Mouse (Mus musculus) lung, embryonic 14.5 days (tissue): ENCODE measurements around the gene Rab31. TPM values are rescaled to one million over a fixed set of nuclear protein-coding genes. Genes with fewer than 3 reads are reported as not detected.

Source experiments
- ATAC-seq: fragments of 200-750 bp; cut with Nextera tagmentation; 2 replicates; pipeline ENCODE4 v1.8.0; 2017; ENCODE audit warnings: mild to moderate bottlenecking, moderate TSS enrichment, moderate library complexity; ENCODE audit not compliant: insufficient read depth
- DNase-seq: peaks from one replicate; pipeline ENCODE4 v3.0.0-alpha.2; 2015
- H3K27ac ChIP-seq: fragments of 300-500 bp; sonication (generic); 2 replicates; pipeline ENCODE4 v1.5.1; 2014; ENCODE audit warnings: low read depth, mild to moderate bottlenecking, moderate library complexity
- H3K27me3 ChIP-seq: fragments of 300-500 bp; sonication (generic); 2 replicates; pipeline ENCODE4 v1.6.1; 2014; ENCODE audit warnings: low read length, control low read depth; ENCODE audit not compliant: insufficient read depth
- H3K36me3 ChIP-seq: fragments of 300-500 bp; sonication (generic); 2 replicates; pipeline ENCODE4 v1.6.1; 2014; ENCODE audit warnings: control low read depth; ENCODE audit not compliant: insufficient read depth
- H3K4me1 ChIP-seq: fragments of 300-500 bp; sonication (generic); 2 replicates; pipeline ENCODE4 v1.6.1; 2014; ENCODE audit warnings: antibody characterized with exemption, control low read depth; ENCODE audit not compliant: insufficient read depth
- H3K4me2 ChIP-seq: fragments of 300-500 bp; sonication (generic); 2 replicates; pipeline ENCODE4 v1.6.1; 2014; ENCODE audit warnings: mild to moderate bottlenecking
- H3K4me3 ChIP-seq: fragments of 300-500 bp; sonication (generic); 2 replicates; pipeline ENCODE4 v1.5.1; 2014; ENCODE audit warnings: low read depth, low read length
- H3K9ac ChIP-seq: fragments of 300-500 bp; sonication (generic); 2 replicates; pipeline ENCODE4 v1.6.1; 2014
- H3K9me3 ChIP-seq: fragments of 300-500 bp; sonication (generic); 2 replicates; pipeline ENCODE4 v1.6.1; 2016; ENCODE audit warnings: low read depth, low read length, control low read depth
- CTCF ChIP-seq: IDR thresholded peaks from 2 replicates; pipeline ENCODE4 v1.5.1; 2016; ENCODE audit warnings: antibody characterized with exemption, low read depth
- WGBS: fragments of 180-500 bp; shearing (Covaris S2); extraction: QIAGEN DNeasy Blood & Tissue Kit; methylation state at CpG from one replicate; pipeline ENCODE4 v1.1.7; 2014; 5-methylcytosine and 5-hydroxymethylcytosine counted together
- polyA plus RNA-seq: library from polyadenylated mRNA; unstranded; fragments of >200 nt; fragmentation: Nextera tagmentation; extraction: Ambion mirVana; gene quantifications from 2 replicates; pipeline ENCODE4 v1.2.1, GENCODE M21; 2014

The Rab31 gene
- polyA plus RNA-seq, 1 experiment from 2014 or later = 49.4 TPM

GRCm38 (mm10) chr17:65677742-65678141 lies 94.8 kb downstream of the Rab31 start:
- Histone ChIP-seq H3K4me3 (no peak overlapping the region), H3K4me2 (no peak overlapping the region), H3K27me3 (no peaks in the 10 kb centered on the region), H3K9me3 (no peaks in the 10 kb centered on the region), H3K27ac (no peak overlapping the region), H3K4me1 (no peaks in the 10 kb centered on the region), H3K36me3 (no peaks in the 10 kb centered on the region), H3K9ac (no peak overlapping the region)
- DNase-seq (peak; percentile 15), ATAC-seq (no peak)
- peak; percentile 37 for TF ChIP-seq CTCF
- 80% methylated on average over 1 of the region's 1 CpGs for WGBS

GRCm38 (mm10) chr17:65676536-65676935 lies 96.0 kb downstream of the Rab31 start:
- H3K4me3 ChIP-seq = no peak overlapping the region
- H3K4me1 ChIP-seq = no peaks in the 10 kb centered on the region
- no peaks in the 10 kb centered on the region for H3K36me3 ChIP-seq
- no peak overlapping the region for H3K27ac ChIP-seq
- H3K9me3 ChIP-seq = no peaks in the 10 kb centered on the region
- no peak for DNase-seq
- H3K9ac ChIP-seq = no peak overlapping the region
- no peak overlapping the region for H3K4me2 ChIP-seq
- TF ChIP-seq CTCF = no peak
- WGBS = 80% methylated on average over 8 of the region's 8 CpGs
- H3K27me3 ChIP-seq = no peaks in the 10 kb centered on the region
- ATAC-seq = no peak

- Histone ChIP-seq H3K27ac (no peak overlapping the region), H3K27me3 (no peaks in the 10 kb centered on the region), H3K9me3 (no peaks in the 10 kb centered on the region), H3K4me2 (no peak overlapping the region), H3K4me3 (no peak overlapping the region), H3K9ac (no peak overlapping the region), H3K36me3 (no peaks in the 10 kb centered on the region), H3K4me1 (no peaks in the 10 kb centered on the region)
- no peak for ATAC-seq
- no peak for TF ChIP-seq CTCF
- WGBS = 86% methylated on average over 3 of the region's 3 CpGs
- DNase-seq = no peak
Observed at GRCm38 (mm10) chr17:65675985-65676384, 96.6 kb downstream of the Rab31 start.

DNA sequence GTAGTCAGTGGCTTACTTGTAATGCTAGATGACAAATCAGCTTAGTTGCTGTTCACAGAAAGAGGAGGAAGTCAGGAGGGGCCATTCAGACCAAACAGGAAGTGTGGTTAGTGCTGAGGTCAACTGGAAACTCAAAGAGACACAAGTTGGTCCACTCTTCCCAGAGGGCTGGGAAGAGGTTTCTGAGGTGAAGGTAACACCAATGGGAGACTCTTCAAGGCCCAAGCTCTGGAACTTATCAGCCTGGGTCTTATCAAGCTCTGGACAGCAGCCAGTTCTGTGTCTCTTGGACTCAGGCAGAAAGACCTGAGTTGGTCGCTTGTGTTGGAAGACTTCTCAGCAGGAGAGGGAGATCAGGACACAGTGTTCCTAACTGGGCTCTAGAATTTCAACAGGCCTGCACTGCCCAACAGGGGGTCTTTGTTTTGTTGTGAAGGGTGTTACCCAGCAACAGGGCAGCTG lies 97.8 kb downstream of the Rab31 start:
- Histone ChIP-seq H3K27me3 (no peaks in the 10 kb centered on the region), H3K4me1 (no peaks in the 10 kb centered on the region), H3K36me3 (no peaks in the 10 kb centered on the region), H3K4me2 (no peak overlapping the region), H3K27ac (no peak overlapping the region), H3K4me3 (no peak overlapping the region), H3K9me3 (no peaks in the 10 kb centered on the region), H3K9ac (no peak overlapping the region)
- 65% methylated on average over 1 of the region's 1 CpGs for WGBS
- DNase-seq (peak; percentile 4), ATAC-seq (no peak)
- TF ChIP-seq CTCF = no peak

- no peak for ATAC-seq
- 87% methylated on average over 7 of the region's 7 CpGs for WGBS
- no peaks in the 10 kb centered on the region for H3K36me3 ChIP-seq
- no peaks in the 10 kb centered on the region for H3K4me1 ChIP-seq
- no peak for DNase-seq
- no peak overlapping the region for H3K4me3 ChIP-seq
- H3K27ac ChIP-seq = no peak overlapping the region
- no peaks in the 10 kb centered on the region for H3K27me3 ChIP-seq
- H3K9me3 ChIP-seq = no peaks in the 10 kb centered on the region
- H3K9ac ChIP-seq = no peak overlapping the region
- H3K4me2 ChIP-seq = no peak overlapping the region
- TF ChIP-seq CTCF = no peak
Observed at GRCm38 (mm10) chr17:65672926-65673325, 99.6 kb downstream of the Rab31 start.

- H3K4me3 ChIP-seq = no peak overlapping the region
- no peak for DNase-seq
- no peaks in the 10 kb centered on the region for H3K36me3 ChIP-seq
- H3K27ac ChIP-seq = no peak overlapping the region
- H3K4me1 ChIP-seq = no peaks in the 10 kb centered on the region; the same call in 1 of the 2 replicates
- no peak overlapping the region for H3K4me2 ChIP-seq
- no peak overlapping the region for H3K9ac ChIP-seq
- WGBS = 77% methylated on average over 4 of the region's 4 CpGs
- no peaks in the 10 kb centered on the region for H3K27me3 ChIP-seq
- no peak for ATAC-seq
- TF ChIP-seq CTCF = no peak
- H3K9me3 ChIP-seq = no peaks in the 10 kb centered on the region
Observed at GRCm38 (mm10) chr17:65669061-65669460, 103.5 kb downstream of the Rab31 start.

DNA sequence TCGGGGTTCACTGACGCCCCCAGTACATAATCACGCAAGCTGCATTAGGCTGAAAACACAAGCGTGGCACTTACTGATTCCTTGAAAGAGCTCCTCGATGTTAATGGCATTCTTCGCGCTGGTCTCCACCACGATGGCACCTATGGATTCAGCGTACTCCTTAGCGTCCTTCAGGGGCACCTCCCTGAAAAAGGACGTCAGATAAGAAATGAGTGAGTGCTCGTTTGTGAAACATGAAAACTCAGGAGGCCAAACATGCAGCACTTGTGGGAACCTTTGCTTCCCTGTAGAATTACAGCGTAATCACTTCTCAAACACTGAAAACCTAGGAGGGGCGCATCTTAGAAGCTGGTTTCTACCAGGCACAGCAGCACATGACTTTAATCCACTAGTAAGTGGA lies 104.8 kb downstream of the Rab31 start:
- Histone ChIP-seq H3K4me2 (no peak overlapping the region), H3K36me3 (no peaks in the 10 kb centered on the region), H3K4me3 (no peak overlapping the region), H3K27ac (no peak overlapping the region), H3K9me3 (no peaks in the 10 kb centered on the region), H3K27me3 (no peaks in the 10 kb centered on the region), H3K4me1 (no peaks in the 10 kb centered on the region; the same call in 1 of the 2 replicates), H3K9ac (no peak overlapping the region)
- ATAC-seq = no peak
- TF ChIP-seq CTCF = no peak
- DNase-seq = no peak
- 73% methylated on average over 14 of the region's 14 CpGs for WGBS
